Mouse (Mus musculus): Measurements from ENCODE around the gene Wnt5b.

DNA sequence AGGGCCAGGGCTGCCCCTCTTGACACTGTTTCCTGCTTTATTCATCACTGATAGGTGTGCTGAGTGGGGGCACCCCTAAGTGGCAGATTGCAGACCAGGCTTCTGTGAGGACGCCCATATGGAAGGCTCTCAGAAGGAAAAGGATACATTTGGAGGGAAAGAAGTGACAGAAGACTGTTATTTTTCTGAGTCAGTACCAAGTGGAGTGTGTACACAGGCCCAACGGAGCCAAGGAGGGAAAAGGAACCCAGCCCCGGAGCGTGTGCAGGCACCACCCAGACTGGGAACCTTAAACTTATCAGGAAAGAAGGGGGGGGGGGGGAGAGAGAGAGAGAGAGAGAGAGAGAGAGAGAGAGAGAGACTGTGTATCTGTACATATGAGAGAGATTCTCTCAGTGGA is 131.6 kb downstream of the Wnt5b start:
- TF ChIP-seq EP300 (IDR thresholded peaks at IDR 0.05; ENCODE audit: low read depth) (no peak), CTCF (IDR thresholded peaks at IDR 0.05; ENCODE audit: low read depth) (no peak)
